Mouse (Mus musculus) intestine, embryonic 15.5 days (tissue): Measurements from ENCODE around the gene Pik3cb. TPM values are rescaled to one million over a fixed set of nuclear protein-coding genes. Genes with fewer than 3 reads are reported as not detected.

Source experiments
- ATAC-seq: fragments of 200-750 bp; cut with Nextera tagmentation; 2 replicates; pipeline ENCODE4 v1.8.0; 2017; ENCODE audit warnings: moderate TSS enrichment, moderate library complexity
- H3K27ac ChIP-seq: fragments of 300-500 bp; sonication (generic); 2 replicates; pipeline ENCODE4 v1.5.1; 2015; ENCODE audit warnings: mild to moderate bottlenecking, inconsistent platforms
- H3K27me3 ChIP-seq: fragments of 300-500 bp; sonication (generic); replicated peaks from 2 replicates; pipeline ENCODE4 v1.6.1; 2015; ENCODE audit warnings: inconsistent platforms
- H3K36me3 ChIP-seq: fragments of 300-500 bp; sonication (generic); 2 replicates; pipeline ENCODE4 v1.6.1; 2015; ENCODE audit warnings: inconsistent platforms
- H3K4me1 ChIP-seq: fragments of 300-500 bp; sonication (generic); replicated peaks from 2 replicates; pipeline ENCODE4 v1.6.1; 2015; ENCODE audit warnings: inconsistent platforms
- H3K4me2 ChIP-seq: fragments of 300-500 bp; sonication (generic); replicated peaks from 2 replicates; pipeline ENCODE4 v1.6.1; 2015; ENCODE audit warnings: mild to moderate bottlenecking, inconsistent platforms
- H3K4me3 ChIP-seq: fragments of 300-500 bp; sonication (generic); replicated peaks from 2 replicates; pipeline ENCODE4 v1.5.1; 2015; ENCODE audit warnings: inconsistent platforms
- H3K9ac ChIP-seq: fragments of 300-500 bp; sonication (generic); 2 replicates; pipeline ENCODE4 v1.6.1; 2015; ENCODE audit warnings: inconsistent platforms
- H3K9me3 ChIP-seq: fragments of 300-500 bp; sonication (generic); 2 replicates; pipeline ENCODE4 v1.6.1; 2016; ENCODE audit warnings: inconsistent platforms
- WGBS: fragments of 180-500 bp; shearing (Covaris S2); methylation state at CpG from one replicate; pipeline ENCODE4 v1.1.7; 2015; 5-methylcytosine and 5-hydroxymethylcytosine counted together
- polyA plus RNA-seq: library from polyadenylated mRNA; unstranded; fragments of >200 nt; fragmentation: Nextera tagmentation; extraction: Ambion mirVana; gene quantifications from 2 replicates; pipeline ENCODE4 v1.2.1, GENCODE M21; 2015

The Pik3cb gene
- polyA plus RNA-seq, 1 experiment from 2014 or later, result 1.4 TPM

DNA sequence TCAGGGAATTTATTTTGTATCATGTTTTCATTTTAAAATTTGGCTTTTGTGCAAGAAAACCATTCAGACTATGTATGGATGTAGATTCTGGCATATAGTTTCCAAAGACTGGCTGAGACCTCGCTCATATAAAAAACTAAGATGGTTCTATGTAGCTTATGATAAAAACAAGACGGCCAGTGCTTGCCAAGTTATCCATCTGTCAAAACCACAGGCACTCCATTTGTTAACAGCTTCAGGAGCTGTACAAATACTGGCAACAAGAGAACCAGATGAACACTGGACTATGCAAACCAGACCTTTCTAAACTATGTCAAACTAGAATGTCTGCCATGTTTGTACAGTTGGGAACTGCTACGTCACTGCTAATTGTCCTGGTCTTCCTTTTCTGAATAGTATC is 82.7 kb downstream of the Pik3cb start:
- H3K36me3 ChIP-seq, result no peaks in the 10 kb centered on the region
- H3K27me3 ChIP-seq, result no peaks in the 10 kb centered on the region
- 83% methylated on average over 3 of the region's 3 CpGs for WGBS
- no peak overlapping the region for H3K9ac ChIP-seq
- no peak overlapping the region for H3K4me3 ChIP-seq
- H3K4me1 ChIP-seq, result no peaks in the 10 kb centered on the region
- H3K27ac ChIP-seq, result no peak overlapping the region
- H3K9me3 ChIP-seq, result no peaks in the 10 kb centered on the region
- no peak overlapping the region for H3K4me2 ChIP-seq
- no peak for ATAC-seq

DNA sequence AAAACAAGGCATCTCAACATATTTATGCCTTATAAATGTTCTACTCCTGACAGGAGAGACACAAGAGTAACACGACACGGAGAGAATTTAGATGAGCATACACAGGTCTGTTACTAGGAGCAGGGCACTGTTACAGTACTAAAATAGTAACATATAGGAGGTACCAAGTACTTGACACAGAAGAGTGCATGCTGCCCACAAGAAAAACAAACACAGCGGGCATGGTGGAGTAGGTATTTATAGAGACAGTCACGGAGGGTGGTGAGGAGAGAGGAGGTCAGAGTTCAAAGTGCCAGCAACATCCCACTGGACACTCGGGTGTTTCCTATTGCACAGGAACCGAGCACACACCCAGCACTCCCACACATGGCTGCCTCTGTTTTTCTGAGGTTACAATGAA is 90.7 kb downstream of the Pik3cb start:
- no peak for ATAC-seq
- WGBS, result 60% methylated on average over 6 of the region's 6 CpGs

DNA sequence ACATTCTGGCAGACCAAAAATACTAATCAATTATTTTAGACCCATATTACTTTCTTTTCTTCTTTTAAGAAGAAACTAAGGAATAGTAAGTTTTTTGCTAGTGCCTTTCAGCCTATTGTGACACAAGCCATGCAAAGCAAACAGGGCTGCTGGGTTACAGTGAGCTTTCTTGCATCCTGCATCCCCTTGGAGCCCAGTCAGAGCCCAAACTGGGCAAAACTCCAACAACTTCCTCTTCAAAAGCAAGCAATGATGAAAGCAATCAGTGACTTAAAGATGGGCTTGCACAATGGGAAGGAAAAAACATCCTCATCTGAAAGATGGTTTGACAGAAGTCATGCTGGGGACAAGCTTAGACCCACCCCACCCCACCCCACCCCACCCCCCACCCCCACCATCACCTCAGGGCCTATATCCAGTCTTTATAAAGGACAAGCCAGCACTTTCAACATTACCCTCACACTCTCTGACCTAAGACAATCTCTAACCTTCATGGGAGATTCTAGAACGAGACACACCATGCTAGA is 91.6 kb downstream of the Pik3cb start:
- Histone ChIP-seq H3K4me2 (no peak overlapping the region), H3K36me3 (no peaks in the 10 kb centered on the region), H3K9ac (no peak overlapping the region), H3K4me3 (no peak overlapping the region), H3K4me1 (no peaks in the 10 kb centered on the region), H3K27ac (no peak overlapping the region), H3K27me3 (no peaks in the 10 kb centered on the region), H3K9me3 (no peaks in the 10 kb centered on the region)
- 89% methylated on average over 1 of the region's 1 CpGs for WGBS
- ATAC-seq, result no peak

More for the DNA sequence above, 90.7 kb downstream of the Pik3cb start:
- no peaks in the 10 kb centered on the region for H3K36me3 ChIP-seq
- no peak overlapping the region for H3K9ac ChIP-seq
- H3K4me2 ChIP-seq, result no peak overlapping the region
- H3K9me3 ChIP-seq, result no peaks in the 10 kb centered on the region
- no peaks in the 10 kb centered on the region for H3K27me3 ChIP-seq
- no peaks in the 10 kb centered on the region for H3K4me1 ChIP-seq
- no peak overlapping the region for H3K4me3 ChIP-seq
- no peak overlapping the region for H3K27ac ChIP-seq

DNA sequence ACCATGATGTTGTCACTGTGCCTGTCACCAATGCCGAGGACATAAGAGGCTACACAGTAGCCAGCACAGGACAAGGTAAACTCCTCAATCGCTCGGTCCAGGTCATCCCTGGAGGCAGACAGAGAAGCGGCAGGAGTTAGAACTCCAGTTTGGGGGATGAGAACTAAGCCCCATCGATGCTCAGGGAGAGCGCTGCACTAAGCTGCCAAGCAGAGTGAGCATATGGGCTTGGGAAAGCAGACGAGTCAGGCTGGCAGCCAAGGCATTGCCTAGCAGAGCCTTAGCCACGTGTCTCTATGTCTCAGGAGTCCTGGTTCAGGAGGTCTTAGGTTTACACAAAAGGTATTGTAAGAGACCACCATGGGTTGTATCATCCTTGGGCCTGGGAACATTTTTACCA is 95.7 kb downstream of the Pik3cb start:
- Histone ChIP-seq H3K4me1 (no peaks in the 10 kb centered on the region), H3K4me3 (no peak overlapping the region), H3K9ac (no peak overlapping the region), H3K27ac (no peak overlapping the region), H3K27me3 (no peaks in the 10 kb centered on the region), H3K4me2 (no peak overlapping the region), H3K9me3 (no peaks in the 10 kb centered on the region), H3K36me3 (peaks cover 3% of the 10 kb centered on the region; the same call in 1 of the 2 replicates)
- WGBS, result 92% methylated on average over 8 of the region's 8 CpGs
- ATAC-seq, result no peak

- H3K27ac ChIP-seq, result no peak overlapping the region
- peak; percentile 25; the same call in 1 of the 2 replicates for ATAC-seq
- 76% methylated on average over 4 of the region's 4 CpGs for WGBS
- H3K4me1 ChIP-seq, result no peaks in the 10 kb centered on the region
- H3K4me2 ChIP-seq, result no peak overlapping the region
- no peaks in the 10 kb centered on the region for H3K9me3 ChIP-seq
- peaks cover 3% of the 10 kb centered on the region; the same call in 1 of the 2 replicates for H3K36me3 ChIP-seq
- no peaks in the 10 kb centered on the region for H3K27me3 ChIP-seq
- no peak overlapping the region for H3K4me3 ChIP-seq
- H3K9ac ChIP-seq, result no peak overlapping the region
Measured at GRCm38 (mm10) chr9:99042641-99043040, 97.8 kb downstream of the Pik3cb start.

DNA sequence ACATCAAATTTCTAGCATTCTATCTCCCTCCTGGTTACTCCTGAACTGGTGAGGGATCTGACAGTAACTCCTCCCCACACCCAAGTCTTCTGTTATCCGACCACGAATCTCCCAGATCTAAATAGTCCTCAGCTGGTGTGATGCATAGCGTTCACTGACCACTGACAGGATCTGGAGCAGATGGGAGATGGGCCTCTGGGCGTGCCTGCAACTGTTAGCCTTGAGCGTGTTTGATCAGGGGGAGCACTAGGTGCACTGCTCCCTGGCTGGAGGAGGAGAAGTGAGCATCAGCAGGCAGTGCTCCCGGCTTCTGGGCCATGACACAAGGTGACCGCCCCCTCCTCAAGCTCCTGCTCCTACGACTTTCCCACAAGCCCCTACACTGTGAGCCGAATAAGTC is 98.4 kb downstream of the Pik3cb start:
- peak; percentile 34 for ATAC-seq
- Histone ChIP-seq H3K4me3 (no peak overlapping the region), H3K4me2 (no peak overlapping the region), H3K9me3 (no peaks in the 10 kb centered on the region), H3K4me1 (no peaks in the 10 kb centered on the region), H3K9ac (no peak overlapping the region), H3K36me3 (peaks cover 3% of the 10 kb centered on the region; the same call in 1 of the 2 replicates), H3K27ac (no peak overlapping the region), H3K27me3 (no peaks in the 10 kb centered on the region)
- WGBS, result 64% methylated on average over 9 of the region's 9 CpGs

DNA sequence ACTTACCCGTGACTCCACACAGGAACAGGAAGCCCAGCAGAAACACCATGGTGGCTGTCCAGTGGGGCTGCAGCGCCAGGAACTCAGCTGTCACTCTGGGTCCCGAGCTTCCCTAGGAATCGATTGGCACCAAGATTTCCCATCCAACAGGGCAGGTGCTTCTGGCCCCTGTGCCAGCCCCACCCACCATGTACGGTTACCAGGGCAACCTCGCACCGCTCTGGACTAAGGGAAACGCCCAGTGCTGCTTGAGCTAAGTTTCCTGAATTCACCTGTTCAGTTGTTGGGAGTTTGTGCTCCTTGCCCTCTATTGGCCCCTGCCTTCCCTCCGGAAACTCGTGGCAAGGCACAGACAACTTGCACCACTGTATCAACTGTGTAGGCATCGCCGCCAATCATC is 104.8 kb downstream of the Pik3cb start, which contains the start of gene Gm1123:
Gm1123 (minus strand) TSS at position 141 of the 400 bp plus-strand sequence.
- Histone ChIP-seq H3K9me3 (no peaks in the 10 kb centered on the region), H3K27ac (no peak within 1 kb of the TSS), H3K27me3 (no peaks in the 10 kb centered on the region), H3K36me3 (peaks cover 3% of the 10 kb centered on the region; the same call in 1 of the 2 replicates), H3K4me1 (peaks cover 3% of the 10 kb centered on the region; the same call in 1 of the 2 replicates), H3K9ac (no peak within 1 kb of the TSS), H3K4me2 (no peak within 1 kb of the TSS), H3K4me3 (no peak within 1 kb of the TSS)
- WGBS, result 74% methylated on average over 12 of the region's 12 CpGs
- peak; percentile 84 for ATAC-seq

DNA sequence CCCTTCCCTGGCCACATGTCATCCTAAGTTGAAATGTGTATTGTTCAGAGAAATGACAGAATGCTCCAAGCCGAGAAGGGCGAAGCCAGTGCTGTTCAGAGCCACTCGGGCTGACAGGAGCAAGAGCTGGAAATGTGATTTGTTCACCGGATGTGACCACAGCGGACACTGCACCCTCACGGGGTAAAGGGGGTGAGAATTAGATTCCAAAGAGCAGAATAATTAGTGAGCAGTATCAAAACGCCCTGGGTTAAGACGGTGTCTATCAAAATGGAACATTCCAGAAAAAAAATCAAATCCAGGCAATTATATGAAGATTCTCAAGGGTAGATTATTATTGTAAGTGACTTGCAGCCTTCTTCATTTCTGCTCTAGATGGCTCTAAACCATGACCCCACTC is 106.3 kb downstream of the Pik3cb start:
- no peak overlapping the region for H3K4me2 ChIP-seq
- no peak overlapping the region for H3K4me3 ChIP-seq
- no peaks in the 10 kb centered on the region for H3K36me3 ChIP-seq
- 86% methylated on average over 8 of the region's 8 CpGs for WGBS
- ATAC-seq, result no peak
- no peaks in the 10 kb centered on the region for H3K9me3 ChIP-seq
- H3K9ac ChIP-seq, result no peak overlapping the region
- H3K27me3 ChIP-seq, result no peaks in the 10 kb centered on the region
- H3K4me1 ChIP-seq, result peaks cover 3% of the 10 kb centered on the region; the same call in 1 of the 2 replicates
- no peak overlapping the region for H3K27ac ChIP-seq

- H3K27me3 ChIP-seq, result no peaks in the 10 kb centered on the region
- 60% methylated on average over 8 of the region's 8 CpGs for WGBS
- no peak overlapping the region for H3K4me2 ChIP-seq
- no peak overlapping the region for H3K9ac ChIP-seq
- no peak overlapping the region for H3K4me3 ChIP-seq
- H3K27ac ChIP-seq, result no peak overlapping the region
- ATAC-seq, result peak; percentile 70
- peaks cover 3% of the 10 kb centered on the region; the same call in 1 of the 2 replicates for H3K4me1 ChIP-seq
- H3K9me3 ChIP-seq, result no peaks in the 10 kb centered on the region
- no peaks in the 10 kb centered on the region for H3K36me3 ChIP-seq
Measured at GRCm38 (mm10) chr9:99032031-99032430, 108.4 kb downstream of the Pik3cb start.

DNA sequence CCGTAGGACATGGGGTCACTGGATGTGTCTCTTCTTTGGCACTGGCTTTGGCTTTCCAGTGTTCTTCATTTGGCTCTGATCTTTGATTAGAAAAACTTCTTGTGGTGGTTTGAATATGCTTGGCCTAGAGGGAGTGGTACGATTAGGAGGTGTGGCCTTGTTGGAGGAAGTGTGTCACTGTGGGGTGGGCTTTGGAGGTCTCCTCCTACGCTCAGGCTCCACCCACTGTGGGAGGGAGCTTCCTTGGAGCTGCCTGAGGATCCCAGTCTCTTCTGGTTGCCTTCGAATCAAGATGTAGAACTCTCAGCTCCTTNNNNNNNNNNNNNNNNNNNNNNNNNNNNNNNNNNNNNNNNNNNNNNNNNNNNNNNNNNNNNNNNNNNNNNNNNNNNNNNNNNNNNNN is 118.7 kb downstream of the Pik3cb start:
- no peaks in the 10 kb centered on the region for H3K27me3 ChIP-seq
- H3K9ac ChIP-seq, result no peak overlapping the region
- no peak overlapping the region for H3K4me2 ChIP-seq
- ATAC-seq, result no peak
- no peak overlapping the region for H3K4me3 ChIP-seq
- H3K4me1 ChIP-seq, result no peaks in the 10 kb centered on the region
- H3K27ac ChIP-seq, result no peak overlapping the region
- no peaks in the 10 kb centered on the region for H3K9me3 ChIP-seq
- 84% methylated on average over 4 of the region's 4 CpGs for WGBS
- H3K36me3 ChIP-seq, result no peaks in the 10 kb centered on the region

DNA sequence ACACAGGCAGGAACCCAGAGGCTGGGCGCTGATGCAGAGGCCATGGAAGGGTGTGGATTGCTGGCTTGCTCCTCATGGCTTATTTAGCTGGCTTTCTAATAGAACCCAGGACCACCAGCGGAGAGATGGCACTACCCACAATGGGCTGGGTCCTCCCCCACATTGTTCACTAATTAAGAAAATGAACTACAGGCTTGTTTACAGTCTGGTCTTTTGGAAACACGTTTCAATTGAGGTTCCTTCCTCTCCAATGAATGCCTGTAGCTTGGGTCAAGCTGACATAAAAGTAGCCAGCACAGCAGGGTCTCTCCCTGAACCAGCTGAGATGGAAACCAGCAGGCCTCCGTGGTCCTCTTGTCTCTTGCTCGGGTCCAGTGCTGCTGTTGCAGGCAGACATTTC is 119.3 kb downstream of the Pik3cb start:
- no peaks in the 10 kb centered on the region for H3K27me3 ChIP-seq
- ATAC-seq, result no peak
- 56% methylated on average over 5 of the region's 5 CpGs for WGBS
- H3K4me1 ChIP-seq, result no peaks in the 10 kb centered on the region
- H3K4me3 ChIP-seq, result no peak overlapping the region
- no peak overlapping the region for H3K4me2 ChIP-seq
- H3K36me3 ChIP-seq, result no peaks in the 10 kb centered on the region
- no peaks in the 10 kb centered on the region for H3K9me3 ChIP-seq
- no peak overlapping the region for H3K9ac ChIP-seq
- no peak overlapping the region for H3K27ac ChIP-seq

DNA sequence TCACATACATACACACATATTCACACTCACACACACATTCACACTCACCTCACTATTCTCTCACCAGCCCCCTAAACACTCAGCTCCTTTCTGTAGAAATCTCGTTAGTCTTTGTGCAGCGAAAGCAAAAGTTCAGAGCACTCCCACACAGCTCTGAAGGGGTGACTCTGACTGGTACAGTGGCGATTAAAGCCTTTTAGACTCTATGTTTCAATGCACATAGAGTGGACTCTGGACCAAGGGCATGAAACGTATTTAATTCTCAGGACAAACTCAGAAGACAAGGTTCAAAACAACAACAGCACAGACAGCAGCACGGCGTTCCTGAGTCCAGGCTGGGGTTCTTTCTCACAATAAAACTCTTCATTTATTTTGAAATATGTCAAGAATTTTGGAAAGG is 122.7 kb downstream of the Pik3cb start:
- Histone ChIP-seq H3K9ac (no peak overlapping the region), H3K4me2 (no peak overlapping the region), H3K4me1 (no peaks in the 10 kb centered on the region), H3K27ac (no peak overlapping the region), H3K36me3 (no peaks in the 10 kb centered on the region), H3K4me3 (no peak overlapping the region), H3K27me3 (no peaks in the 10 kb centered on the region), H3K9me3 (no peaks in the 10 kb centered on the region)
- WGBS, result 76% methylated on average over 6 of the region's 6 CpGs
- no peak for ATAC-seq

GRCm38 (mm10) chr9:99016759-99017158 is 123.7 kb downstream of the Pik3cb start:
- 49% methylated on average over 3 of the region's 3 CpGs for WGBS

More at GRCm38 (mm10) chr9:99016759-99017158, 123.7 kb downstream of the Pik3cb start:
- Histone ChIP-seq H3K27me3 (no peaks in the 10 kb centered on the region), H3K4me2 (no peak overlapping the region), H3K36me3 (no peaks in the 10 kb centered on the region), H3K4me1 (no peaks in the 10 kb centered on the region), H3K4me3 (no peak overlapping the region), H3K9ac (no peak overlapping the region), H3K27ac (no peak overlapping the region), H3K9me3 (no peaks in the 10 kb centered on the region)
- no peak for ATAC-seq
